Mouse (Mus musculus) liver, adult 2 months (tissue): ENCODE data around the gene Ttc3.

ENCODE experiments used
- CTCF ChIP-seq: fragments of 200-500 bp; IDR thresholded peaks from 2 replicates; pipeline ENCODE4 v1.5.1; 2011; ENCODE audit warnings: low read depth, low read length, control low read depth
- POLR2A ChIP-seq: fragments of 200-500 bp; IDR thresholded peaks from 2 replicates; pipeline ENCODE4 v1.6.1; 2011; ENCODE audit warnings: low read length, control low read depth; ENCODE audit not compliant: insufficient read depth; ENCODE audit errors: extremely low read depth

DNA sequence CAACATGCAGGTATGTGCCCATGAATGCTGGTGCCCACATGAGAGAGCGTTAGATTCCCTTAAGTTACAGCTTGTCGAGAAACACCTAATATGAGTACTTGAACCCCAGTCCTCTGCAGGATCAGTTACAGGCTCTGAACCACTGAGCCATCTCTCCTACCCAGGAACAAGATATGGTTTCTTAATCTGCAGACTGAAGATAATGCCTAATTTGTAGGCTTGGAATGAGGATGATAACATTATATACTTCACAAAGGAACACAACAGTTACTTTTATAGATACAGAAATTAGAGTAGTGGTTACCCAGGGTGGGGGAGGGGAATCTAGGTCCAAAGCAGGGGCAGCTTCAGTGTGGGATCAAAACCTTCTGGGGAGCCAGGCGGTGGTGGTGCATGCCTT is 44.4 kb upstream of the Ttc3 start:
- TF ChIP-seq CTCF (no peak), POLR2A (no peak)
